10 mouse cellular contexts compared by ENCODE assay signal in genomic region chr17:48932916-48933315, GRCm38 (mm10). TPM values are rescaled to one million over a fixed set of nuclear protein-coding genes. Genes with fewer than 3 reads are reported as not detected.
DNase-seq lines count a peak whose midpoint lies in the region; ATAC-seq and TF ChIP-seq lines count a peak whose summit lies in the region.
"Had no signal": no experiment of that assay in that cellular context is flagged by ENCODE, and none has a peak within 500 bp of the region (broad histone marks: within the 10 kb centered on the region; RNA-seq: fewer than 3 reads in every experiment).

No protein-coding gene starts in this region.

- ATAC-seq in heart, embryonic 12.5 days (ENCODE audit: insufficient number of reproducible peaks, low FRiP score), result no peak
- ATAC-seq in forebrain, embryonic 15.5 days (replicated peaks), result peak; percentile 9; the same call in 1 of the 2 replicates

- TF ChIP-seq CTCF in ES-Bruce4 (IDR thresholded peaks at IDR 0.05; ENCODE audit: low read depth, low read length), result no peak

- no peak overlapping the region for H3K27ac ChIP-seq in heart, embryonic 12.5 days (ENCODE audit: poor library complexity, severe bottlenecking)
- H3K27ac ChIP-seq in ES-Bruce4 (ENCODE audit: insufficient read depth, low read length), result no peak overlapping the region
- peak overlapping the region; percentile 54; the same call in 1 of the 2 replicates for H3K27ac ChIP-seq in forebrain, embryonic 15.5 days (replicated peaks)
- peak overlapping the region; percentile 87; the same call in 1 of the 2 replicates for H3K27ac ChIP-seq in midbrain, embryonic 10.5 days (replicated peaks)

- H3K27me3 ChIP-seq in heart, embryonic 12.5 days (replicated peaks), result peaks cover 89% of the 10 kb centered on the region
- 0 out of 2 replicates have a peak, but pooled peaks cover 3% of the 10 kb centered on the region for H3K27me3 ChIP-seq in ES-Bruce4 (ENCODE audit: control insufficient read depth, insufficient read depth, low read length, poor library complexity, severe bottlenecking)
- H3K27me3 ChIP-seq in forebrain, embryonic 15.5 days, result no peaks in the 10 kb centered on the region
- H3K27me3 ChIP-seq in midbrain, embryonic 10.5 days (ENCODE audit: low read depth, poor library complexity, severe bottlenecking), result peaks cover 45% of the 10 kb centered on the region

- DNase-seq in heart, postnatal 10 days, result no peak
- DNase-seq in midbrain, embryonic 10.5 days (ENCODE audit: low spot score), result no peak
- DNase-seq in adrenal gland, postnatal 36 days, result no peak
- DNase-seq in T-cell, adult 2 months (ENCODE audit: low spot score), result no peak
- no peak for DNase-seq in thymus, postnatal 25 days

- H3K4me3 ChIP-seq in heart, embryonic 12.5 days, result peak overlapping the region; percentile 26; the same call in 1 of the 2 replicates
- H3K4me3 ChIP-seq in ES-Bruce4 (ENCODE audit: low read depth, low read length), result peak overlapping the region; percentile 60
- peak overlapping the region; percentile 71 for H3K4me3 ChIP-seq in forebrain, embryonic 15.5 days
- H3K4me3 ChIP-seq in midbrain, embryonic 10.5 days, result peak overlapping the region; percentile 66
- H3K4me3 ChIP-seq: megakaryocyte, embryonic 14.5 days had no signal

- H3K9ac ChIP-seq in heart, embryonic 12.5 days, result no peak overlapping the region
- H3K9ac ChIP-seq in ES-Bruce4 (ENCODE audit: low read depth, poor library complexity, severe bottlenecking), result peak overlapping the region; percentile 57; the same call in 1 of the 2 replicates
- H3K9ac ChIP-seq in forebrain, embryonic 15.5 days (replicated peaks), result peak overlapping the region; percentile 88

- H3K4me2 ChIP-seq in heart, embryonic 12.5 days, result peak overlapping the region; percentile 94
- peak overlapping the region; percentile 70 for H3K4me2 ChIP-seq in forebrain, embryonic 15.5 days (replicated peaks)

- H3K9me3 ChIP-seq in heart, embryonic 12.5 days (replicated peaks), result no peaks in the 10 kb centered on the region
- H3K9me3 ChIP-seq in ES-Bruce4 (replicated peaks; ENCODE audit: control insufficient read depth, insufficient read depth, low read length, poor library complexity, severe bottlenecking), result no peaks in the 10 kb centered on the region
- no peaks in the 10 kb centered on the region for H3K9me3 ChIP-seq in forebrain, embryonic 15.5 days
- H3K9me3 ChIP-seq in midbrain, embryonic 10.5 days (replicated peaks), result no peaks in the 10 kb centered on the region

- no peaks in the 10 kb centered on the region for H3K36me3 ChIP-seq in heart, embryonic 12.5 days
- H3K36me3 ChIP-seq in ES-Bruce4 (ENCODE audit: control insufficient read depth, insufficient read depth, low read length, poor library complexity, severe bottlenecking), result no peaks in the 10 kb centered on the region
- H3K36me3 ChIP-seq in forebrain, embryonic 15.5 days, result no peaks in the 10 kb centered on the region
- no peaks in the 10 kb centered on the region for H3K36me3 ChIP-seq in midbrain, embryonic 10.5 days

- intact Hi-C loops in heart, postnatal 10 days (cut with DNase I), result loop anchor here (10.0 kb wide), 1 partner anchor 322 kb away; no protein-coding TSS in a partner anchor

- no peak for TF ChIP-seq EP300 in ES-Bruce4 (IDR thresholded peaks at IDR 0.05; ENCODE audit: insufficient read depth, low read depth, low read length)

- TF ChIP-seq POLR2A in ES-Bruce4 (IDR thresholded peaks at IDR 0.05; ENCODE audit: insufficient read depth, low read length), result no peak

- H3K4me1 ChIP-seq in heart, embryonic 12.5 days (replicated peaks), result peaks cover 10% of the 10 kb centered on the region; the same call in 1 of the 2 replicates
- H3K4me1 ChIP-seq in ES-Bruce4 (ENCODE audit: control insufficient read depth, insufficient read depth, low read length), result peaks cover 1% of the 10 kb centered on the region
- peaks cover 25% of the 10 kb centered on the region for H3K4me1 ChIP-seq in forebrain, embryonic 15.5 days
- peaks cover 34% of the 10 kb centered on the region for H3K4me1 ChIP-seq in midbrain, embryonic 10.5 days

- WGBS in heart, embryonic 12.5 days, result 2% methylated on average over 9 of the region's 9 CpGs
- WGBS in forebrain, embryonic 15.5 days, result 6% methylated on average over 8 of the region's 9 CpGs
- WGBS in midbrain, embryonic 10.5 days, result 4% methylated on average over 9 of the region's 9 CpGs

RNA-seq across cellular contexts. Expression of gene Lrfn2, which starts 0.7 kb away (rescaled TPM):
- polyA plus RNA-seq in heart, embryonic 12.5 days (2016; fragmentation: Nextera tagmentation; extraction: Ambion mirVana), result 0.18 TPM in 1 of 2 replicates, not detected in the other
- total RNA-seq in heart, postnatal 10 days (2021), result under 1 TPM; 0.67 to 0.89 TPM
- polyA plus RNA-seq in ES-Bruce4 (2011; ENCODE audit: insufficient read depth, insufficient read length, low read depth, missing spikeins), result not detected in 2 replicates
- polyA plus RNA-seq in forebrain, embryonic 15.5 days (2015; fragmentation: Nextera tagmentation; extraction: Ambion mirVana), result 8.7 and 8.9 TPM in 2 replicates
- 0.23 and 0.43 TPM in 2 replicates for polyA plus RNA-seq in midbrain, embryonic 10.5 days (2016; fragmentation: Nextera tagmentation; extraction: Ambion mirVana)
- total RNA-seq in adrenal gland, postnatal 36 days (2021), result under 1 TPM; 0.23 to 0.33 TPM
- polyA plus RNA-seq: C2C12 had no signal

Comparison
In these comparisons a context has a peak if more than half of its experiments do, and no peak if none do; other contexts are left out.
1. H3K27ac ChIP-seq: peak in forebrain, embryonic 15.5 days (single experiment) and midbrain, embryonic 10.5 days (single experiment); none in heart, embryonic 12.5 days (single experiment) and ES-Bruce4 (single experiment).
2. Peak in every context shown above with its lines, with median percentiles within 50 percentile points of each other: H3K4me3 ChIP-seq.